Mouse (Mus musculus) thymus, adult 2 months (tissue): ENCODE data around the gene Tbxas1. TPM values are rescaled to one million over a fixed set of nuclear protein-coding genes. Genes with fewer than 3 reads are reported as not detected.

Source experiments
- DNase-seq: peaks from one replicate; pipeline ENCODE4 v3.0.0; 2021
- H3K27ac ChIP-seq: fragments of 200-500 bp; 2 replicates; pipeline ENCODE4 v1.5.1; 2012; ENCODE audit warnings: low read length, control low read depth; ENCODE audit not compliant: control insufficient read depth, insufficient read depth
- H3K27me3 ChIP-seq: fragments of 200-500 bp; 2 replicates; pipeline ENCODE4 v1.6.1; 2012; ENCODE audit warnings: mild to moderate bottlenecking, low read length, moderate library complexity, mixed read lengths; ENCODE audit not compliant: control insufficient read depth, insufficient read depth
- H3K36me3 ChIP-seq: fragments of 200-500 bp; 2 replicates; pipeline ENCODE4 v1.6.1; 2012; ENCODE audit warnings: mild to moderate bottlenecking, low read length, moderate library complexity; ENCODE audit not compliant: control insufficient read depth, insufficient read depth
- H3K4me1 ChIP-seq: fragments of 200-500 bp; replicated peaks from 2 replicates; pipeline ENCODE4 v1.6.1; 2012; ENCODE audit warnings: low read length; ENCODE audit not compliant: control insufficient read depth, insufficient read depth
- H3K4me3 ChIP-seq: fragments of 200-500 bp; 2 replicates; pipeline ENCODE4 v1.5.1; 2012; ENCODE audit warnings: mild to moderate bottlenecking, low read length, control low read depth, moderate library complexity; ENCODE audit not compliant: control insufficient read depth, insufficient read depth
- CTCF ChIP-seq: fragments of 200-500 bp; IDR thresholded peaks from 2 replicates; pipeline ENCODE4 v1.5.1; 2012; ENCODE audit warnings: mild to moderate bottlenecking, control low read depth, low read length, moderate library complexity, borderline replicate concordance; ENCODE audit not compliant: control insufficient read depth, poor library complexity, insufficient read depth; ENCODE audit errors: extremely low read depth
- POLR2A ChIP-seq: fragments of 200-500 bp; IDR thresholded peaks from 2 replicates; pipeline ENCODE4 v1.6.1; 2012; ENCODE audit warnings: mild to moderate bottlenecking, low read length, control low read depth, moderate library complexity; ENCODE audit not compliant: control insufficient read depth, poor library complexity, insufficient read depth; ENCODE audit errors: extremely low read depth
- WGBS: fragments of 180-500 bp; shearing (Covaris S2); methylation state at CpG from one replicate; pipeline ENCODE4 v1.1.7; 2018; 5-methylcytosine and 5-hydroxymethylcytosine counted together
- polyA plus RNA-seq: library from polyadenylated mRNA; depleted of rRNA; stranded (reverse); fragments of >200 nt; gene quantifications from 2 replicates; pipeline ENCODE4 v1.2.3, GENCODE M21; 2012

Gene Tbxas1
- polyA plus RNA-seq, 1 experiment: 6.0 TPM

DNA sequence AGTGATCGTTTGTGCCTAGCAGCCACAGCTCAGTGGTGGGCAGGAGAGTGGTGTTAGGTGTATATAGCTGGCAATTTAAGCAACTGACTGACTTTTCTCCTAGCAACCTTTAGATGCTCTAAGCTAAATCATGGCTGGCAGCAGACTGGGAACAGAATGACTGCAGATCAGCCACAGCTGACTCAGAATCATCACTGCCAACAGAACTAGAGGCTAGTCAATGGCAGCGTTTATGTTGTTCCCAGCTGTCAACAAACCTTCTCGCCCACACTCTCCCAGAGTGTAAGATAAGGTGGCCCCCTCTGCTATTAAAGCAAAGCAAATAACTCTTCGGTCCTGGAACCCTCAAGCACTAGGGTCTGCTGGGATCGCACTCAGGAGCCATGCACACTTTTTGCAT lies 144.0 kb downstream of the Tbxas1 start:
- no peaks in the 10 kb centered on the region for H3K27me3 ChIP-seq
- no peak overlapping the region for H3K4me3 ChIP-seq
- no peaks in the 10 kb centered on the region for H3K36me3 ChIP-seq
- no peak for TF ChIP-seq POLR2A
- TF ChIP-seq CTCF: no peak
- WGBS: 97% methylated on average over 5 of the region's 5 CpGs
- no peak overlapping the region for H3K27ac ChIP-seq
- DNase-seq: no peak
- no peaks in the 10 kb centered on the region for H3K4me1 ChIP-seq

DNA sequence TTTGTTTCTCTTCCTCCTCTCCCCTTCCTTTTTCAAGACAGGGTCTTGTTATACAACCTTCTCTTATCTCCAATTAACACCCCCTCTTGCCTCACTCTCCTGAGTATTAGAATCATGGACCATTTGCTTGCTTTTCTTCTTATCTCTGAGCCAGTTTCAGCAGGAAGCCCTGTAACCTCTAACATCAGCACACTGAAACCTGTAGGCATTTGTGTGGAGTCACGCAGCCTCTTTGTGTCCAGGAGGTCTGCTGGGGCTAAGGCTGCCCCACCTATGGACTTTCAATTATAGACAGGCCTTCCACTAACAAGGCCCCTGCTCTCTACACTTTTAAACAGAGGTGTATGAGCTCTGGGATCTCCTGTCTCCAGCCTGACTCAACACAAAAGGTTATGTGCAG lies 146.7 kb downstream of the Tbxas1 start:
- no peaks in the 10 kb centered on the region for H3K27me3 ChIP-seq
- WGBS: 100% methylated on average over 1 of the region's 1 CpGs
- H3K27ac ChIP-seq: no peak overlapping the region
- no peak overlapping the region for H3K4me3 ChIP-seq
- no peak for TF ChIP-seq CTCF
- TF ChIP-seq POLR2A: no peak
- H3K4me1 ChIP-seq: no peaks in the 10 kb centered on the region
- H3K36me3 ChIP-seq: no peaks in the 10 kb centered on the region
- DNase-seq: no peak

DNA sequence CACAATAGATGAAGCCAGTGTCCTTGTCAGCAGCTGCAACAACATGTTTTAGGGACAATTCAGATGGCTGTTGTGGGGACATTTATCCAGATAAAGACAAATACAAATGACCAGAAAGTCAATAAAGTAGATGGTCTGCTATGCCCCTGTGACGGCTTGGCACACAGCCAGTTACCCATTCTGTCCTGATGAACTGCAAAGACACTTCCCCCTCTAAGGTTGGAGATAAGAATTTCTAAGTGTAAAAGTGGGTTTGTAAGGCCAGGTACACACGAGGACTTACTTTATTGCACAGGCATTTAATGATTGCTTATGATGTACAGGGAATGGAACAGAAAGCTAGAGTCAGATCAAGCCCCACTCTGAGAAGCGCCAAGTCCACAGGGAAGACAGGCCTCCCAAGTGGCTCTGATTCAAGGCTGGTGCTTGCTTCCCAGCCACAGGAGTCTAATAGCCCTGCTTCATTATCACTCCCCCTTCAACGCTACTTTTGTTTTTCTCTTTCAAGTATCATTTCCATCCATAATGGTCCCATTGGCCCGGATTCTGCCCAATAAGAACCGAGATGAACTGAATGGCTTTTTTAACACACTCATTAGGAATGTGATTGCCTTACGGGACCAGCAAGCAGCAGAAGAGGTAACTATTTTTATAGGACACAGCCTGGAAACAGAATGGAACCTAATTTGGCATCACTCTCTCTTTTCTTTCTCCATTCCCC lies 147.4 kb downstream of the Tbxas1 start:
- Histone ChIP-seq H3K4me3 (no peak overlapping the region), H3K36me3 (no peaks in the 10 kb centered on the region), H3K27me3 (no peaks in the 10 kb centered on the region), H3K27ac (no peak overlapping the region), H3K4me1 (no peaks in the 10 kb centered on the region)
- TF ChIP-seq CTCF (no peak), POLR2A (no peak)
- DNase-seq: no peak
- 94% methylated on average over 7 of the region's 7 CpGs for WGBS

GRCm38 (mm10) chr6:39024631-39025030 lies 149.4 kb downstream of the Tbxas1 start:
- Histone ChIP-seq H3K36me3 (no peaks in the 10 kb centered on the region), H3K4me1 (no peaks in the 10 kb centered on the region), H3K27me3 (no peaks in the 10 kb centered on the region), H3K4me3 (no peak overlapping the region), H3K27ac (no peak overlapping the region)
- 93% methylated on average over 4 of the region's 4 CpGs for WGBS
- TF ChIP-seq CTCF: no peak
- no peak for TF ChIP-seq POLR2A
- DNase-seq: no peak

GRCm38 (mm10) chr6:39025038-39025437 lies 149.8 kb downstream of the Tbxas1 start:
- 94% methylated on average over 7 of the region's 7 CpGs for WGBS
- H3K27me3 ChIP-seq: no peaks in the 10 kb centered on the region
- no peaks in the 10 kb centered on the region for H3K4me1 ChIP-seq
- no peak overlapping the region for H3K4me3 ChIP-seq
- H3K27ac ChIP-seq: no peak overlapping the region
- no peak for DNase-seq
- no peaks in the 10 kb centered on the region for H3K36me3 ChIP-seq
- TF ChIP-seq POLR2A (no peak), CTCF (no peak)

GRCm38 (mm10) chr6:39030714-39031113 lies 155.5 kb downstream of the Tbxas1 start:
- no peak for TF ChIP-seq POLR2A
- no peak for TF ChIP-seq CTCF
- no peak overlapping the region for H3K4me3 ChIP-seq
- no peaks in the 10 kb centered on the region for H3K36me3 ChIP-seq
- DNase-seq: no peak
- no peak overlapping the region for H3K27ac ChIP-seq
- H3K4me1 ChIP-seq: no peaks in the 10 kb centered on the region
- 96% methylated on average over 4 of the region's 4 CpGs for WGBS
- H3K27me3 ChIP-seq: no peaks in the 10 kb centered on the region

DNA sequence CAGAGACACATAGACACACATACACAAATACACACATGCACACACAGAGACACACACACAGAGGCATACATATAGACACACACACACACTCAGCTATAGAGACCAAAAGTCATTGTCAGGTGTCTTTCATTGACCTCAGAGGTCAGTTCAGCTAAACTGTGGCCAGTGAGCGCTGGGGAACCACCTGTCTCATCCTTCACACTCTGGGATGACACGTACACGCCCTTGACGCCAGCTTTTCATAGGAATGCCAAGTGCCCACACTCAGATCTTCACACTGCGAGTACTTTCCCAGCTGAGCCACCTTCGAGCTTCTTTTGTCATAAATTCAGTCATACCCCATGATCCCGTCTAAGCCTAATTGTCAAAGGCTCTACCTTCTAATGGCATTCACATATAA lies 158.5 kb downstream of the Tbxas1 start:
- no peak overlapping the region for H3K4me3 ChIP-seq
- no peaks in the 10 kb centered on the region for H3K36me3 ChIP-seq
- no peaks in the 10 kb centered on the region for H3K4me1 ChIP-seq
- TF ChIP-seq POLR2A: no peak
- TF ChIP-seq CTCF: no peak
- H3K27me3 ChIP-seq: no peaks in the 10 kb centered on the region
- DNase-seq: no peak
- no peak overlapping the region for H3K27ac ChIP-seq
- WGBS: 95% methylated on average over 7 of the region's 7 CpGs
